Mouse (Mus musculus): ENCODE measurements around the gene Atad1. TPM values are rescaled to one million over a fixed set of nuclear protein-coding genes. Genes with fewer than 3 reads are reported as not detected.

Atad1 gene
- polyA plus RNA-seq, 1 experiment from 2014 or later: 62.8 TPM

DNA sequence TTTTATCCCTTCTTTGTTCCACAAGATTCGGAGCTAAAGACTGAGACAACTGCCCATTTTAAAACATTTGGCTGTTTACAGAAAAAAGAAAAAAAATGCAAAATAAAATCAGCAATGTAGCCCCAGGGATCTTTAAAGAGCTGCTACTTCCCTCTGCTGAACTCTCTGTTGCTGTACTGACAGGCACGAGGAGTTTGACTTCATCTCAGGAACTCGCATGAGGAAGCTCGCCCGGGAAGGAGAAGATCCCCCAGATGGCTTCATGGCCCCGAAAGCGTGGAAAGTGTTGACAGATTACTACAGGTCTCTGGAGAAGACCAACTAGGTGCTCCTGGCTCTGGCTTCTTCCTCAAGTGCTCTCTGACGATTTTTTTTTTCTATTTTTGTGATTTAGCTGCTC lies 74.3 kb downstream of the Atad1 start:
- H3K4me2 ChIP-seq (ENCODE audit: low read depth, low read length): no peak overlapping the region
- 77% methylated on average over 8 of the region's 8 CpGs for WGBS
- ATAC-seq (ENCODE audit: low read depth): no peak

DNA sequence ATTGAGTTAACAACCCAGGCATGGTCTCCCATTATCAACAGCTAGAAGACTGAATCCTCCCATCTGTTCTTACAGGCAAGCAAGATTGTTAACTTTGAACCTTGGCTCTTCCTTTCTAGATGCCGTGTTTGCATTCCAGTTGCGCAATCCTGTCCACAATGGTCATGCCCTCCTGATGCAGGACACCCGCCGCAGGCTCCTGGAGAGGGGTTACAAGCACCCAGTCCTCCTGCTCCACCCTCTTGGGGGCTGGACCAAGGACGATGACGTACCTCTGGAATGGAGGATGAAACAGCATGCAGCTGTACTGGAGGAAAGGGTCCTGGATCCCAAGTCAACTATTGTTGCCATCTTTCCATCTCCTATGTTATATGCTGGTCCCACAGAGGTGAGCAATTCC lies 76.7 kb downstream of the Atad1 start:
- no peaks in the 10 kb centered on the region for H3K27me3 ChIP-seq (ENCODE audit: control insufficient read depth, insufficient read depth, low read depth, low read length)
- H3K4me2 ChIP-seq (ENCODE audit: low read depth, low read length): no peak overlapping the region
- H3K27ac ChIP-seq (ENCODE audit: low read length): no peak overlapping the region
- no peak for ATAC-seq (ENCODE audit: low read depth)
- WGBS: 73% methylated on average over 6 of the region's 6 CpGs
- no peaks in the 10 kb centered on the region for H3K9me3 ChIP-seq (ENCODE audit: control insufficient read depth, low read length)
- no peaks in the 10 kb centered on the region; the same call in 1 of the 2 replicates for H3K36me3 ChIP-seq (ENCODE audit: control insufficient read depth, insufficient read depth, low read length)
- no peaks in the 10 kb centered on the region for H3K4me1 ChIP-seq (replicated peaks; ENCODE audit: control insufficient read depth, insufficient read depth, low read length)
- no peak overlapping the region for H3K9ac ChIP-seq (ENCODE audit: low read length)
- H3K4me3 ChIP-seq (ENCODE audit: low read length): no peak overlapping the region

More for the DNA sequence above, 74.3 kb downstream of the Atad1 start:
- no peak overlapping the region for H3K4me3 ChIP-seq (ENCODE audit: low read length)
- H3K9me3 ChIP-seq (ENCODE audit: control insufficient read depth, low read length): no peaks in the 10 kb centered on the region
- H3K9ac ChIP-seq (ENCODE audit: low read length): no peak overlapping the region
- no peak overlapping the region for H3K27ac ChIP-seq (ENCODE audit: low read length)
- no peaks in the 10 kb centered on the region; the same call in 1 of the 2 replicates for H3K36me3 ChIP-seq (ENCODE audit: control insufficient read depth, insufficient read depth, low read length)
- no peaks in the 10 kb centered on the region for H3K27me3 ChIP-seq (ENCODE audit: control insufficient read depth, insufficient read depth, low read depth, low read length)
- no peaks in the 10 kb centered on the region for H3K4me1 ChIP-seq (replicated peaks; ENCODE audit: control insufficient read depth, insufficient read depth, low read length)

DNA sequence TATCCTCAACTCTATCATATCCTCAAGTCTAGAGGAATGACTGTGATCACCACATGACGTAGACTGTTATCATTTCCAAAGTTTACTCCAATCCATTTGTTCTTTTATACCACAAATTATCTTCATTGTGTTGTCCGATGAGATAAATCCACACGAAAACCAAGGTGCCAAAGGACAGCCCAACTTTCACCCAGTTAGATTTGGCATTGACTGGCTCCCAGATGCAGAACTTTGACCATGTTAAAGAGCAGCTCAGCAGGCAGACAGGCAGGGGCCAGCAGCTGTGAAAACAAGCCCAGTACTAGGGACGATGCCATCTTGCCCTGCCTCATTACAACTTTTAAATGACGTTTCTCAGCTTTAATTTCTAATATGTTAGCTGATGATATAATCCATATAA lies 80.2 kb downstream of the Atad1 start:
- H3K9ac ChIP-seq (ENCODE audit: low read length): no peak overlapping the region
- no peaks in the 10 kb centered on the region for H3K27me3 ChIP-seq (ENCODE audit: control insufficient read depth, insufficient read depth, low read depth, low read length)
- H3K9me3 ChIP-seq (ENCODE audit: control insufficient read depth, low read length): no peaks in the 10 kb centered on the region
- H3K4me2 ChIP-seq (ENCODE audit: low read depth, low read length): no peak overlapping the region
- 66% methylated on average over 5 of the region's 5 CpGs for WGBS
- no peaks in the 10 kb centered on the region for H3K4me1 ChIP-seq (replicated peaks; ENCODE audit: control insufficient read depth, insufficient read depth, low read length)
- no peak overlapping the region for H3K27ac ChIP-seq (ENCODE audit: low read length)
- ATAC-seq (ENCODE audit: low read depth): no peak
- H3K36me3 ChIP-seq (ENCODE audit: control insufficient read depth, insufficient read depth, low read length): no peaks in the 10 kb centered on the region
- H3K4me3 ChIP-seq (ENCODE audit: low read length): no peak overlapping the region

DNA sequence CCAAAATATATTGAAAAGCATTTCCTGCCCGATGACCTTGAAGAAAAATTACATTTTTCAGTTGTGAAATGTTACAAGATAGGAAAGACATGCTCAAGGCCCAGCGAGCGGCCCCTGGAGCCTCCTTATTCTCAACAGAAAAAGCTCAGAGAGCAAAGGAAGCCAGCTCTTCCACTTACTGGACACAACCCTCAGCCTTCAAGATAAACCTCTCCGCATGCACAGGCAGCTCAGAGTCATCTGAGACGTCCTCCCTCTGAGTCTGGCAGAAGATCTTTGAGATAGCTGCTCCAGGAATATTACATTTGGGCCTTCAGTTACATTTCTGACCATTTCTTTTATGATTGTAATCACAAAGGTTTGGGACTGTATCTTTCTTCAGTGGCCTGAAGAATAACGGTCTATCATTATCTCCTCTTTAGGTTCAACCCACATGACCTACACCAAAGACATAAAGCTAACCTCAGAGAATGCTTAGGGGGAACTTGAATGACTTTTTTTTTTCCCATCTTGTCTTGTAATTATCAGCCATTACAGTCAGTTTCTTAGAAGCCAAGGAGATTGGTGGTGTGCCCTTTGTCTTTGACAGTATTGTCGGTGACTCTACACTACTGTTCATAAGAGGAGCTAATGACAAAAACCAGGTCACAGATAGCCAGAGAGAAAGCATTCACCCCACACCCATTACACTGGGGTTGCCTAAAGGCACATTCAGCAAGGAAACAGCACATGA lies 85.8 kb downstream of the Atad1 start:
- Histone ChIP-seq H3K9me3 (ENCODE audit: control insufficient read depth, low read length) (no peaks in the 10 kb centered on the region), H3K4me3 (ENCODE audit: low read length) (no peak overlapping the region), H3K27ac (ENCODE audit: low read length) (no peak overlapping the region), H3K27me3 (ENCODE audit: control insufficient read depth, insufficient read depth, low read depth, low read length) (no peaks in the 10 kb centered on the region), H3K4me2 (ENCODE audit: low read depth, low read length) (no peak overlapping the region), H3K9ac (ENCODE audit: low read length) (no peak overlapping the region), H3K36me3 (ENCODE audit: control insufficient read depth, insufficient read depth, low read length) (no peaks in the 10 kb centered on the region), H3K4me1 (replicated peaks; ENCODE audit: control insufficient read depth, insufficient read depth, low read length) (no peaks in the 10 kb centered on the region)
- ATAC-seq (ENCODE audit: low read depth): no peak
- 81% methylated on average over 7 of the region's 7 CpGs for WGBS

GRCm38 (mm10) chr19:32653122-32653521 lies 86.5 kb downstream of the Atad1 start:
- Histone ChIP-seq H3K4me1 (replicated peaks; ENCODE audit: control insufficient read depth, insufficient read depth, low read length) (no peaks in the 10 kb centered on the region), H3K4me2 (ENCODE audit: low read depth, low read length) (no peak overlapping the region), H3K36me3 (ENCODE audit: control insufficient read depth, insufficient read depth, low read length) (no peaks in the 10 kb centered on the region), H3K27ac (ENCODE audit: low read length) (no peak overlapping the region), H3K27me3 (ENCODE audit: control insufficient read depth, insufficient read depth, low read depth, low read length) (no peaks in the 10 kb centered on the region), H3K4me3 (ENCODE audit: low read length) (no peak overlapping the region), H3K9ac (ENCODE audit: low read length) (no peak overlapping the region), H3K9me3 (ENCODE audit: control insufficient read depth, low read length) (no peaks in the 10 kb centered on the region)
- 64% methylated on average over 5 of the region's 5 CpGs for WGBS
- ATAC-seq (ENCODE audit: low read depth): peak; percentile 60; the same call in 1 of the 2 replicates

- WGBS: 86% methylated on average over 5 of the region's 5 CpGs
- Histone ChIP-seq H3K4me2 (ENCODE audit: low read depth, low read length) (no peak overlapping the region), H3K9me3 (ENCODE audit: control insufficient read depth, low read length) (no peaks in the 10 kb centered on the region), H3K27ac (ENCODE audit: low read length) (no peak overlapping the region), H3K36me3 (ENCODE audit: control insufficient read depth, insufficient read depth, low read length) (no peaks in the 10 kb centered on the region), H3K9ac (ENCODE audit: low read length) (no peak overlapping the region), H3K4me3 (ENCODE audit: low read length) (no peak overlapping the region), H3K27me3 (ENCODE audit: control insufficient read depth, insufficient read depth, low read depth, low read length) (no peaks in the 10 kb centered on the region), H3K4me1 (replicated peaks; ENCODE audit: control insufficient read depth, insufficient read depth, low read length) (no peaks in the 10 kb centered on the region)
- ATAC-seq (ENCODE audit: low read depth): no peak
Measured at GRCm38 (mm10) chr19:32651046-32651445, 88.5 kb downstream of the Atad1 start.

GRCm38 (mm10) chr19:32648019-32648571 lies 91.5 kb downstream of the Atad1 start:
- no peaks in the 10 kb centered on the region for H3K4me1 ChIP-seq (replicated peaks; ENCODE audit: control insufficient read depth, insufficient read depth, low read length)
- no peaks in the 10 kb centered on the region for H3K36me3 ChIP-seq (ENCODE audit: control insufficient read depth, insufficient read depth, low read length)

DNA sequence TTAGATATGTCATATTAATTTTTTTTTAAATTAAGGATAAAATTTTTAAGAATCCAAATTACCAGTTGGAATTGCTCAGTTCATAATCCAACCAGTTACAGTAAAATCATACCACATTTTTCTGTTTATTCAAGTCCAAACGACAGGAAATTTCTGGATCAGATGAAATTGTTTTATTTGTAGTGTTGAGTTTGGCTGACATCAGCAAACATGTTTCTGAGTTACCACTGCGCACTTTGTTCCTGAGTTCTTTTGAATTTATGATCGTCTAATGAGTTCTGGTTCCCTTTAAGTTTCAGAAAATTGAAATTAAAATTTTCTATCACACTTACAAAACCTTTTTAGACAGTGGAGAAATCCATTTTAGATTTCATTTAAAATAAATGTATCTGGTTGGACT lies 93.2 kb downstream of the Atad1 start:
- no peak for ATAC-seq (ENCODE audit: low read depth)
- Histone ChIP-seq H3K27me3 (ENCODE audit: control insufficient read depth, insufficient read depth, low read depth, low read length) (no peaks in the 10 kb centered on the region), H3K9ac (ENCODE audit: low read length) (no peak overlapping the region), H3K27ac (ENCODE audit: low read length) (no peak overlapping the region), H3K4me2 (ENCODE audit: low read depth, low read length) (no peak overlapping the region), H3K36me3 (ENCODE audit: control insufficient read depth, insufficient read depth, low read length) (no peaks in the 10 kb centered on the region), H3K4me3 (ENCODE audit: low read length) (no peak overlapping the region), H3K9me3 (ENCODE audit: control insufficient read depth, low read length) (no peaks in the 10 kb centered on the region), H3K4me1 (replicated peaks; ENCODE audit: control insufficient read depth, insufficient read depth, low read length) (no peaks in the 10 kb centered on the region)
- 78% methylated on average over 3 of the region's 3 CpGs for WGBS

More at GRCm38 (mm10) chr19:32648019-32648571, 91.5 kb downstream of the Atad1 start:
- no peaks in the 10 kb centered on the region for H3K27me3 ChIP-seq (ENCODE audit: control insufficient read depth, insufficient read depth, low read depth, low read length)
- ATAC-seq (ENCODE audit: low read depth): no peak
- WGBS: 34% methylated on average over 10 of the region's 10 CpGs
- H3K9ac ChIP-seq (ENCODE audit: low read length): no peak overlapping the region
- H3K9me3 ChIP-seq (ENCODE audit: control insufficient read depth, low read length): no peaks in the 10 kb centered on the region
- H3K27ac ChIP-seq (ENCODE audit: low read length): no peak overlapping the region
- no peak overlapping the region for H3K4me3 ChIP-seq (ENCODE audit: low read length)
- no peak overlapping the region for H3K4me2 ChIP-seq (ENCODE audit: low read depth, low read length)

DNA sequence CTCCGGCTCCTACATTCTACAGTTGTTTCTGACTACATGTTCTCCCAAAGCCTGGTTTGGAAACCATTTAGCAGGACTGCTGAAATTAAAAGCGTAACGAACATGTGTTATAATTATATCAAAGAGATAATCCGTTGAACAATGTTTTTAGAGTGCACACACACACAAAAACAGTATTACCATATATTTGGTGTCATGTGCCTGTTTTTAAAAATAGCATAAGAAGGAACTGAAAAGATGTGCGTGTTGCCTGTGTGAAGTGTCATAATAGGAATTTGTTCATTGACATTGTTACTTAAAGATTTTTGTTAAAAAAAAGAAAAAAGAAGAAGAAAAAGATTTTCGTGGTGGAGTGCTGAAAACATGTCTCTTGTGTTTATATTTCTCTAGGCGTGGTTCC lies 93.6 kb downstream of the Atad1 start:
- H3K9me3 ChIP-seq (ENCODE audit: control insufficient read depth, low read length): no peaks in the 10 kb centered on the region
- no peak for ATAC-seq (ENCODE audit: low read depth)
- 77% methylated on average over 7 of the region's 7 CpGs for WGBS
- no peaks in the 10 kb centered on the region for H3K36me3 ChIP-seq (ENCODE audit: control insufficient read depth, insufficient read depth, low read length)
- H3K4me2 ChIP-seq (ENCODE audit: low read depth, low read length): no peak overlapping the region
- H3K27me3 ChIP-seq (ENCODE audit: control insufficient read depth, insufficient read depth, low read depth, low read length): no peaks in the 10 kb centered on the region
- no peak overlapping the region for H3K27ac ChIP-seq (ENCODE audit: low read length)
- no peak overlapping the region for H3K9ac ChIP-seq (ENCODE audit: low read length)
- no peaks in the 10 kb centered on the region for H3K4me1 ChIP-seq (replicated peaks; ENCODE audit: control insufficient read depth, insufficient read depth, low read length)
- no peak overlapping the region for H3K4me3 ChIP-seq (ENCODE audit: low read length)
